Mouse (Mus musculus) layer of hippocampus, postnatal 25 days (tissue): ENCODE results near the gene Epx. TPM values are rescaled to one million over a fixed set of nuclear protein-coding genes. Genes with fewer than 3 reads are reported as not detected.

ENCODE experiments used
- DNase-seq, 2 experiments: peaks; one replicate each; pipeline ENCODE4 v3.0.0; 2022; ENCODE audit warnings: mixed read lengths in 2 of 2, low spot score in 1 of 2; ENCODE audit errors: extremely low spot score in 1 of 2
- total RNA-seq, 2 experiments: library from RNA; stranded (reverse); gene quantifications; 2 replicates each; pipeline ENCODE4 v1.2.3; 2021

Epx gene
- total RNA-seq, 2 experiments from 2014 or later: 0.10 to 0.21 TPM

DNA sequence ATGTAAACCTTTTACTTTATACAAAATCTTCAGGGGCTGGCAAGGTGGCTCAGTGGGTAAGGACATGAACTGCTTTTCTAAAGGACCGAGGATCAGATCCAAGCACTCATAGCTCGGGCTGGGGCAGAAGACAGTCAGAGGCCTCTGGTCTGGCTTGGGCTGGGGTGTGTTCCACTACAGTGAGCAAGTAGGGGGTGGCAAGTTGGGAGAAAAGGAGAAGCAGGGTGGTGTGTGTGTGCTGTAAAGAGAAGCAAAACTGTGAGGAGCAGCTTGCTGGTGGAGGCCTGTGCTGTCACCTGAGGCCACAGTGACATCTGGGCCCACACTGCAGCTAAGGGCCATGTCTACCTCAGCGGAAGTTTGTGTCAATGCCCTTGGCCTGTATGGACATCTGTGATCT is 33.9 kb downstream of the Epx start:
- DNase-seq: no peak

DNA sequence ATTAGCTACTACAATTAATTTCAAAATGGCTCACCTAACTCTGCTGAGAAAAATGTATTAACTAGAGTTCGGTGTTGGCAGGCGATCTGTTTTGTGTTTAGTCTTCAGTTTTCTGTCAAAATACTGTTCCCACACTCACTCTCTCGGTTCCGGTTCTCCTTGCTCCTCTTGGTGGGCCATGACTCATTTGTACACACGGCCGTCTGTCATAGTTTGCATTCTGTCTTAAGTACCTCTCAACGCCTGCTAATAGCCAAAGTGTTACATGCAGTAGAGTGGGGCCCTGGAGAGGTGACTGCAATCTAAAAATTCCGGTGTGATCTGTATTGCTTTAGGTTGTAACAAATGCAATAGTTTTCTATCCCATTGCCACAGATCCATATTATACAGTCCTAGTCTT is 34.7 kb downstream of the Epx start:
- DNase-seq: no peak

- no peak for DNase-seq
These were observed 47.0 kb downstream of the Epx start, which contains the start of gene Lpo for GRCm38 (mm10) chr11:87828239-87828900. Gene Lpo (minus strand): TSS chr11:87828289.

GRCm38 (mm10) chr11:87821502-87821901 is 53.8 kb downstream of the Epx start:
- DNase-seq: no peak

DNA sequence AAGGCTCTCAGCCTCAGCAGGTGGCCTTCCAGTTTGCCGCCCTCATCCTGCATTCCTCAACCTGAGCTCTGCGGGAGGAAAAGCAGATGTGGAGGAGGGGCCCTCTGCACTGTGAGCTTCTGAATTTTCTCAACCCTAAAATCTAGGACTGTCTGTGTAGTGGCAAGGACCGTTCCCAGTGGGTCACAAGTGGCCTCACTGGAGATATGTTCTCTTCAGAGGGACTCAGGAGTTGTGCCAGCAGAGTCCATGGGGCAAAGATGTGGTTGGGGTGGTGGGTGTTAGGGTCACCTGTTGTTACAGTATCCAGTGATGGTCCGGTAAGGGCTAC is 57.9 kb downstream of the Epx start:
- DNase-seq: no peak

DNA sequence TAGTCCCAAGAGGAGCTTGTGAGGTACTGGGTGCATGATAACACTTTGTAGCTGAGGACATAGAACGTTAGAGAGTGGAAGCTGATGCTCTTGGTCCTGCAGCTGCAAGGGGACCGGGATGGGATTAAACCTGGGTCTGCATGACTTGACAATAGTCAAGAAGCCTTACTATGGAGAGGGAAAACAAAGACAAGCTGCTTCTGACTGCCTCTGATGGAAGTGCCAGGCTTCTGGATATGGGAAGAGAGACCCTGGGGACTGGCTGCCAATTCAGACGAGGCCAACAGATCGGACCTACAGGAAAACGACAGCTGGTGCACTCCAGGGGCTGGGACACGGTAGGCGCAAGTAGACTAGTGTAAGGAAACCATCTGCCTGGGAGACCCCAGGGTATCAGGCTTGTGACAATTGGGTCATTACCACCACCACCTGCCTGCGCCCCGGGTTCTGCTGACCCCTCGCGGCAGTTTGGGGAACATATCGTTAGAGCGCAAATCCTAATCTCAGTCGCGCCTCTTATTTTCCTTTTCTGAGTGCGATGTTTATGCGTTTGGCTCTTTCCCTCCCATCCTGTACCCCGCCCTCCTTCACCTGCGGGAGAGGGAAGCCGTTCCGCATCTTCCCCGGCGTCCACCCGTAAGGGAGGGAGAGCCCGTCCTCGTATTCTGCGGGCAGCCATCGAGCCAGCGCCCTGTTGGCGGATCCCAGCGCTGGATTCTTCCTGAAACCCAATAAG is 58.5 kb downstream of the Epx start:
- peak; percentile 41 to 60 for DNase-seq

- no peak for DNase-seq
These were observed 60.5 kb downstream of the Epx start for GRCm38 (mm10) chr11:87814831-87815230.

Other genes starting within 250 kb of the Epx start
- 1 to 10 TPM; 1.6 to 2.8 TPM for gene Rnf43, start 212.8 kb downstream of the Epx start, total RNA-seq
- gene Supt4a, start 138.0 kb downstream of the Epx start, total RNA-seq: 10 to 100 TPM; 65.7 to 81.0 TPM
- 100 to 1,000 TPM; 128 to 163 TPM for gene Tspoap1, start 115.0 kb downstream of the Epx start, total RNA-seq
- gene Mpo, start 82.0 kb downstream of the Epx start, total RNA-seq: under 1 TPM; 0.14 to 0.17 TPM
- gene Lpo, start 47.2 kb downstream of the Epx start, total RNA-seq: 1 to 10 TPM in 1 of 2 experiments, under 1 TPM in 1; 0.45 to 1.0 TPM
- 1 to 10 TPM; 5.3 to 6.2 TPM for gene Mks1, start 22.3 kb downstream of the Epx start, total RNA-seq
- gene Olfr462, start 16.7 kb upstream of the Epx start, total RNA-seq: not detected
- not detected for gene Olfr463, start 21.9 kb upstream of the Epx start, total RNA-seq
- gene Olfr464, start 45.4 kb upstream of the Epx start, total RNA-seq: not detected
- gene Dynll2, start 112.0 kb upstream of the Epx start, total RNA-seq: 100 to 1,000 TPM; 435 to 462 TPM
- gene Srsf1, start 171.8 kb upstream of the Epx start, total RNA-seq: 100 to 1,000 TPM; 191 to 221 TPM
- gene Vezf1, start 192.7 kb upstream of the Epx start, total RNA-seq: 10 to 100 TPM; 22.1 TPM
- 10 to 100 TPM; 26.0 to 33.3 TPM for gene Cuedc1, start 222.5 kb upstream of the Epx start, total RNA-seq